Mouse (Mus musculus) lung, embryonic 14.5 days (tissue): ENCODE measurements around the gene Prelid1. TPM values are rescaled to one million over a fixed set of nuclear protein-coding genes. Genes with fewer than 3 reads are reported as not detected.

Source experiments
- ATAC-seq: fragments of 200-750 bp; cut with Nextera tagmentation; 2 replicates; pipeline ENCODE4 v1.8.0; 2017; ENCODE audit warnings: mild to moderate bottlenecking, moderate TSS enrichment, moderate library complexity; ENCODE audit not compliant: insufficient read depth
- DNase-seq: peaks from one replicate; pipeline ENCODE4 v3.0.0-alpha.2; 2015
- H3K27ac ChIP-seq: fragments of 300-500 bp; sonication (generic); 2 replicates; pipeline ENCODE4 v1.5.1; 2014; ENCODE audit warnings: low read depth, mild to moderate bottlenecking, moderate library complexity
- H3K27me3 ChIP-seq: fragments of 300-500 bp; sonication (generic); 2 replicates; pipeline ENCODE4 v1.6.1; 2014; ENCODE audit warnings: low read length, control low read depth; ENCODE audit not compliant: insufficient read depth
- H3K36me3 ChIP-seq: fragments of 300-500 bp; sonication (generic); 2 replicates; pipeline ENCODE4 v1.6.1; 2014; ENCODE audit warnings: control low read depth; ENCODE audit not compliant: insufficient read depth
- H3K4me1 ChIP-seq: fragments of 300-500 bp; sonication (generic); 2 replicates; pipeline ENCODE4 v1.6.1; 2014; ENCODE audit warnings: antibody characterized with exemption, control low read depth; ENCODE audit not compliant: insufficient read depth
- H3K4me2 ChIP-seq: fragments of 300-500 bp; sonication (generic); 2 replicates; pipeline ENCODE4 v1.6.1; 2014; ENCODE audit warnings: mild to moderate bottlenecking
- H3K4me3 ChIP-seq: fragments of 300-500 bp; sonication (generic); 2 replicates; pipeline ENCODE4 v1.5.1; 2014; ENCODE audit warnings: low read depth, low read length
- H3K9ac ChIP-seq: fragments of 300-500 bp; sonication (generic); 2 replicates; pipeline ENCODE4 v1.6.1; 2014
- H3K9me3 ChIP-seq: fragments of 300-500 bp; sonication (generic); 2 replicates; pipeline ENCODE4 v1.6.1; 2016; ENCODE audit warnings: low read depth, low read length, control low read depth
- CTCF ChIP-seq: IDR thresholded peaks from 2 replicates; pipeline ENCODE4 v1.5.1; 2016; ENCODE audit warnings: antibody characterized with exemption, low read depth
- WGBS: fragments of 180-500 bp; shearing (Covaris S2); extraction: QIAGEN DNeasy Blood & Tissue Kit; methylation state at CpG from one replicate; pipeline ENCODE4 v1.1.7; 2014; 5-methylcytosine and 5-hydroxymethylcytosine counted together
- polyA plus RNA-seq: library from polyadenylated mRNA; unstranded; fragments of >200 nt; fragmentation: Nextera tagmentation; extraction: Ambion mirVana; gene quantifications from 2 replicates; pipeline ENCODE4 v1.2.1, GENCODE M21; 2014

The Prelid1 gene
- polyA plus RNA-seq, 1 experiment from 2014 or later = 576 TPM

DNA sequence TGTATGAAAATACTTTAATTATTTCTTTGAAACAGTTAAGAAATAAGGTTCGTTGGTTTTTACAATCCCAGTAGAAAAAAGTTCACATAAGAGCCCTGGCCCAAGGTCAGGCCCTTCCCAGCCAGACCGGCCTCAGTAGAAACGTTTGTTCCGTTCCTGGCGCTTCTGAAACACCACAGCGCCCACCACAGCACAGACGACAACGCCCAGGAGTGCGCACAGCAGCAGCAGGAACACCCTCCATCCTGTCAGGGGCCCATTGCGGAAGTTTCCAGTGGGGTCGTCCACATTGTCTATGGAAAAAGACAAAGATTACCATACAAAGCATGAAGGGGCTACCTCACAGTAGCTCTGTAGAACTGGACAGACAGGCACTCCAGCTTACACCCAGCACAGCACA, 26.4 kb downstream of the Prelid1 start:
- no peak for ATAC-seq
- TF ChIP-seq CTCF = no peak
- H3K4me3 ChIP-seq = no peak overlapping the region
- no peak overlapping the region for H3K4me2 ChIP-seq
- H3K27me3 ChIP-seq = no peaks in the 10 kb centered on the region
- H3K9me3 ChIP-seq = no peaks in the 10 kb centered on the region
- no peak overlapping the region for H3K9ac ChIP-seq
- no peak overlapping the region for H3K27ac ChIP-seq
- peak; percentile 17 for DNase-seq
- no peaks in the 10 kb centered on the region for H3K4me1 ChIP-seq
- WGBS = 73% methylated on average over 11 of the region's 11 CpGs
- peaks cover 77% of the 10 kb centered on the region for H3K36me3 ChIP-seq

DNA sequence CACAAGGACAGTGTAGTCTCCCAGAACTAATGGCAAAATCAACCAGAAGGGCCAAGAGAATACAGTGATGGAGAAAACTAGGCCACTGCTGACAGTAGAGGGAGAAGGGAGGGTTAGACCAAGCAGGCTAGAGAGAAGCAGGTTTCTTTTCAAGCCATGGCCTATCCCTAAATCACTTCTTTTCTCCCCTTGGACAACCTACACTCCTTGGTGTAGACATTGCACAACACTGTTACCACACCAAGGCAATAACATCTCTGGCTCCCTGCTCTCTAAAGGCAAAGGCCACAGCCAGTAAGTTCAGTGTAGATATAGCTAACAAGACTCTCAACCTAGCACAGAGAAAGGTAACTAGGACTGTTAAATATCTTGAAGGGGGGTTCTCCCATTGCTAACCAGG, 40.8 kb downstream of the Prelid1 start:
- Histone ChIP-seq H3K27ac (no peak overlapping the region), H3K4me3 (peak overlapping the region; percentile 99), H3K9me3 (no peaks in the 10 kb centered on the region), H3K9ac (peak overlapping the region; percentile 95), H3K4me1 (peaks cover 6% of the 10 kb centered on the region), H3K4me2 (peak overlapping the region; percentile 84), H3K36me3 (peaks cover 47% of the 10 kb centered on the region; the same call in 1 of the 2 replicates), H3K27me3 (no peaks in the 10 kb centered on the region)
- no peak for TF ChIP-seq CTCF
- no peak for ATAC-seq
- no peak for DNase-seq

DNA sequence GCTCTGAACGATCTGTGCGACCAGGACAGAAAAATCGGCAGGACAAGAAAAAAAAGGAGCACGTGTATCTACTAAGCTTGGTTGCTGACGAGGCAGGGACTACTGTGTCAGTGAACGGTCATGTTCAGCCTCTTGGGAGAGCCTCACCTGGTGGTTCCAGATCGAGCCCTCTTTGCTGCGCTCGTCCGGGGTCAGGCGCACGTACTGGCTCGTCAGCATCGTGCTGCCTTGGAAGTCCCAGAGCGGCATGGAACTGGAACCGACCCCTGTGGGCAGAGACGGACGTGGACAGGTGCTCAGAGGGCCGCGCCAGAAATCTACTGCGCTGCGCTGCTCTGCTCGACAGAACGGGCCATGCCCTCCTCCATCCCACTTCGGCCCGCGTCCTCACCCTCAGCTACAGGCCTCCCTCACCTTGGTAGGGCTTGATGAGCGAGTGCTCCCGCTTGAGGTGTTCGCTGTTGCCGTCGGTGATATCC, 41.7 kb downstream of the Prelid1 start:
- DNase-seq (peak; percentile 19), ATAC-seq (peak; percentile 33)
- Histone ChIP-seq H3K9me3 (no peaks in the 10 kb centered on the region), H3K4me1 (peaks cover 6% of the 10 kb centered on the region), H3K4me3 (peak overlapping the region; percentile 99), H3K27ac (peak overlapping the region; percentile 96), H3K4me2 (peak overlapping the region; percentile 84), H3K36me3 (peaks cover 39% of the 10 kb centered on the region; the same call in 1 of the 2 replicates), H3K27me3 (no peaks in the 10 kb centered on the region), H3K9ac (peak overlapping the region; percentile 95)
- under 1% methylated on average over 32 of the region's 32 CpGs for WGBS
- TF ChIP-seq CTCF = no peak

DNA sequence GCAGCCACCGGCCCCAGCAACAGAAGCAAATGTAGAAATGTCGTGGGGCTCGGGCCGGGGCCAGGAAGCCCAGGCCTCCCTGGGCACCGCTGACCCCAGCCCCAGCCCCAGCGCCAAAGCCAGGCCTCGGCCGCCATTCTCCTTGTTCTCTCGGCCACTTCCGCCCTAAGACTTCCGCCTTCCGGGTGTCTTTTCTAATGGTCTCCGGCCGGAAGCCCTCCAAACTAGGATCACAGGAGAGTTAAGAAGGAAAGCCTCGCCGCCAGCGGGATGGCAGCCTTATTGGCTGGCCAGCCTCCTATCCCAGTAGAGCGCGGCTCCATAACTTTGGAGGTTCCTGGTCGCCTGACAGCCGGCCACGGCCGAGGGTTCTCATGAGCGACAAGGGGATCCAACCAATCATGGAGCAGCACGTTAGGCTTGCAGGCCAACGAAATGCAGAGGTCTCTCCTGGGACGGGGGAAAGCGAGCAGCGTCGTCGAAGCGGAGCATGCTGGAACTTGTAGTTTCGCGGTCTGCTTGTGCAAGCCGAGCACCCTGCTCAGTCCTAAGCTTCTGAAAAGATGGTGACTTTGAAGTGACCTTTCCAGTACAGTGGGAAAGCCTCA, 42.3 kb downstream of the Prelid1 start, which contains the start of gene Lman2:
TSS of gene Lman2 (minus strand) at position 331 of the 608 bp plus-strand sequence.
- no peaks in the 10 kb centered on the region for H3K27me3 ChIP-seq
- peak within 1 kb of the TSS; percentile 84 for H3K4me2 ChIP-seq
- peak; percentile 98 for DNase-seq
- H3K4me1 ChIP-seq = peaks cover 6% of the 10 kb centered on the region
- TF ChIP-seq CTCF = no peak
- no peaks in the 10 kb centered on the region for H3K9me3 ChIP-seq
- H3K9ac ChIP-seq = peak within 1 kb of the TSS; percentile 95
- ATAC-seq = peak; percentile 99
- H3K27ac ChIP-seq = peak within 1 kb of the TSS; percentile 96
- H3K36me3 ChIP-seq = peaks cover 34% of the 10 kb centered on the region; the same call in 1 of the 2 replicates
- peak within 1 kb of the TSS; percentile 99 for H3K4me3 ChIP-seq
- 0% methylated on average over 35 of the region's 35 CpGs for WGBS

DNA sequence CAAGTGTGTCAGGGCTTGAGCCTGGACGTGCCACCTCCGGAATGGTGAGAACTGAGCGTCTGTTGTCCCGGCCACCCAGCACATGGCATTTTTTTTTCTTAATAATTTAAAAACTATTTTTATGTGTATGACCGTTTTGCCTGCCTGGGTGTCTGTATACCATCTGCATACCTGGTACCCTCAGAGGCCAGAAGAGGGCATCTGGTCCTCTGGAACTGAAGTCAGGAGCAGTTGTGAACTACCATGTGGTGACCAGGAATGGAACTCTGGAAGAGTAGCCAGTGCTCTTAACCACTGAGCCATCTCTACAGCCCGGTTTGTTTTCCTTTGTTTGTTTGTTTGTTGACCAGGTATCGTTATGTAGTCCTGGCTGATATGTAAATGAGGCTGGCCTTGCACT, 48.1 kb downstream of the Prelid1 start:
- H3K4me2 ChIP-seq = no peak overlapping the region
- TF ChIP-seq CTCF = no peak
- H3K9me3 ChIP-seq = no peaks in the 10 kb centered on the region
- no peaks in the 10 kb centered on the region for H3K4me1 ChIP-seq
- H3K27me3 ChIP-seq = no peaks in the 10 kb centered on the region
- H3K27ac ChIP-seq = no peak overlapping the region
- DNase-seq (no peak), ATAC-seq (no peak)
- no peak overlapping the region for H3K9ac ChIP-seq
- H3K36me3 ChIP-seq = no peaks in the 10 kb centered on the region
- H3K4me3 ChIP-seq = no peak overlapping the region
- 64% methylated on average over 7 of the region's 7 CpGs for WGBS

DNA sequence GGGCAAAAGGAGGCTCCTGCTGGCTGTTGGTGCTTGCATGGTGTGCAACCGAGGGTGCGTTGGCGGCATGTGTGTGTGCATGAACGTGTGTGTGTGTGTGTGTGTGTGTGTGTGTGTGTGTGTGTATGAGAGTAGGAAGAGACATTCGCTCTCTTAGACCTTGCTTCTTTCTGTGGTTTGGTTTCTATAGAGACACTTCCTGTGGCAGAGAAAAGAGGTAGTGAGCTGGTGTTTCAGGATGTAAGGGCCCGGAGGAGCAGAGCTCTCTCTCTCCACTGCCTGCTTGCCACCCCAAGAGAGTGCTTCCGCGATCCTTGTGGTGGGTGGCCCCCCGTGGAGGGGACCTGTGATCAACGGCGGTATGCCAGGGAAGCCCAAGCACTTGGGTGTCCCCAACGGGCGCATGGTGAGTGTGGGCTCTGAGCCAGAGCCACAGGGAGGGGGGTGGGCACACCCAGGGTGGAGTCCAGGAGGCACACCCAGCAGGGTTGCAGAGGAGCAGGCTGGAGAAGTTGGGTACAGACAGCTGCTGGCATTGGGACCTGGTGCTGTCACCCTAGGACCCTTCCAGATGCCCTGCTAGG, 49.3 kb downstream of the Prelid1 start, which contains the start of gene Rgs14:
TSS of gene Rgs14 (plus strand) at position 202 of the 584 bp plus-strand sequence.
- Histone ChIP-seq H3K4me1 (no peaks in the 10 kb centered on the region), H3K4me2 (0 out of 2 replicates have a peak within 1 kb of the TSS, but pooled peaks have one; percentile 18), H3K36me3 (no peaks in the 10 kb centered on the region), H3K9me3 (no peaks in the 10 kb centered on the region), H3K27ac (no peak within 1 kb of the TSS), H3K27me3 (no peaks in the 10 kb centered on the region), H3K9ac (no peak within 1 kb of the TSS; the same call in 1 of the 2 replicates), H3K4me3 (no peak within 1 kb of the TSS)
- DNase-seq (no peak), ATAC-seq (peak; percentile 28; the same call in 1 of the 2 replicates)
- TF ChIP-seq CTCF = no peak
- WGBS = 44% methylated on average over 13 of the region's 13 CpGs

DNA sequence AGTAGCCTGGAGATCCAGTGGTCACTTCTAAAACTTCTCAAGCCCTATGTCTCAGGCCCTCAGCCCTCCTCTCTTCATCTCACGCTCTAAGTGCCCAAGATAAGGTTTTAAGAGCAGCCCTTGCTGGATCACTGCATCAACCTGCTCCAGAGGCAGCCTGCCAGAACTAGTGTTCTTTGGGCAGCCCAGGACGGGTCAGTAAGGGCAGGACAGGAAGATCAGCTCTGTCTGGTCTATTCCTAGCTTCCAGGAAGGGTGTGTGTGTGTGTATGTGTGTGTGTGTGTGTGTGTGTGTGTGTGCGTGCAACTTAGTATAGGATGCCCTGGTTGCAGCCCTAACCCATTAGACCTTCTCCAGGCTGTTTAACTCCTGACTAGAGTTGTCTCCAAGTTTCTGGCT, 49.9 kb downstream of the Prelid1 start:
- no peak overlapping the region for H3K27ac ChIP-seq
- H3K9ac ChIP-seq = no peak overlapping the region; the same call in 1 of the 2 replicates
- H3K4me1 ChIP-seq = no peaks in the 10 kb centered on the region
- H3K4me3 ChIP-seq = no peak overlapping the region
- no peaks in the 10 kb centered on the region for H3K9me3 ChIP-seq
- 44% methylated on average over 3 of the region's 3 CpGs for WGBS
- DNase-seq = no peak
- no peaks in the 10 kb centered on the region for H3K27me3 ChIP-seq
- TF ChIP-seq CTCF = no peak
- no peaks in the 10 kb centered on the region for H3K36me3 ChIP-seq
- no peak for ATAC-seq
- H3K4me2 ChIP-seq = 0 out of 2 replicates have a peak overlapping the region, but pooled peaks have one; percentile 18
